Mouse (Mus musculus) hindbrain, embryonic 14.5 days (tissue): ENCODE measurements at regions not wholly inside any gene's neighbourhood (a gene's known extent, or its start where the extent isn't known, plus 50 kb on each side); places are given as distances from the start of the nearest gene placed in this dataset.

Experiments used
- ATAC-seq: fragments of 200-750 bp; cut with Nextera tagmentation; 2 replicates; pipeline ENCODE4 v1.8.0; 2017; ENCODE audit warnings: moderate number of reproducible peaks, mild to moderate bottlenecking, moderate TSS enrichment, moderate library complexity; ENCODE audit not compliant: low FRiP score
- DNase-seq: peaks from one replicate; pipeline ENCODE4 v3.0.0-alpha.2; 2015; ENCODE audit warnings: low spot score
- H3K27ac ChIP-seq: fragments of 300-500 bp; sonication (generic); 2 replicates; pipeline ENCODE4 v1.5.1; 2014; ENCODE audit warnings: mild to moderate bottlenecking, moderate library complexity
- H3K27me3 ChIP-seq: fragments of 300-500 bp; sonication (generic); 2 replicates; pipeline ENCODE4 v1.6.1; 2014; ENCODE audit warnings: mild to moderate bottlenecking, low read length, mixed read lengths; ENCODE audit not compliant: control insufficient read depth, insufficient read depth
- H3K36me3 ChIP-seq: fragments of 300-500 bp; sonication (generic); replicated peaks from 2 replicates; pipeline ENCODE4 v1.6.1; 2014; ENCODE audit not compliant: control insufficient read depth, insufficient read depth
- H3K4me1 ChIP-seq: fragments of 300-500 bp; sonication (generic); replicated peaks from 2 replicates; pipeline ENCODE4 v1.6.1; 2014; ENCODE audit warnings: antibody characterized with exemption, low read length, mixed read lengths; ENCODE audit not compliant: control insufficient read depth, insufficient read depth
- H3K4me2 ChIP-seq: fragments of 300-500 bp; sonication (generic); replicated peaks from 2 replicates; pipeline ENCODE4 v1.6.1; 2014; ENCODE audit warnings: mild to moderate bottlenecking, moderate library complexity
- H3K4me3 ChIP-seq: fragments of 300-500 bp; sonication (generic); replicated peaks from 2 replicates; pipeline ENCODE4 v1.5.1; 2014; ENCODE audit warnings: mild to moderate bottlenecking, low read length
- H3K9ac ChIP-seq: fragments of 300-500 bp; sonication (generic); 2 replicates; pipeline ENCODE4 v1.6.1; 2014
- H3K9me3 ChIP-seq: fragments of 300-500 bp; sonication (generic); 2 replicates; pipeline ENCODE4 v1.6.1; 2016; ENCODE audit warnings: low read length; ENCODE audit not compliant: control insufficient read depth
- WGBS: fragments of 180-500 bp; shearing (Covaris S2); extraction: QIAGEN DNeasy Blood & Tissue Kit; methylation state at CpG from one replicate; pipeline ENCODE4 v1.1.7; 2014; 5-methylcytosine and 5-hydroxymethylcytosine counted together

DNA sequence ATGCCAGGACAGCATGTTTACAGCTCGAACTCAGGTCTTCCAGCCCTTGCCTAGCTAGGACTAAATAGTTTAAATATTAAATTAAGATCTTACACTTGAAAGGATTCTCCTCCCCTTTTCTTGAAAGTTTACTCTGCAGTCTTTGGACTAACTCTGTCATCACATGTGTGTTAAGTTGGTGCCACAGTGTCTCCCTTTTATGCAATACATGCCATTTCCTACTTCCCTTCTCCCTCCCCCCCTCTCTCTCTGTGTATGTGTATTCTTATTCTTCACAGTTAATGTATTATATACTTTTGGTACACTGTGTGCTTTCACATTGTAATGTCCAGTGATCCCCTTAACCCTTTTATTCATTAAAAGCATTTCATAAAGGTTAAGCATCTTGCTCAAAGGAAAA is 63.9 kb upstream of the Dock10 start:
- Histone ChIP-seq H3K4me2 (no peak overlapping the region), H3K9me3 (no peaks in the 10 kb centered on the region), H3K27me3 (no peaks in the 10 kb centered on the region), H3K9ac (no peak overlapping the region), H3K4me1 (0 out of 2 replicates have a peak, but pooled peaks cover 5% of the 10 kb centered on the region), H3K4me3 (no peak overlapping the region), H3K27ac (no peak overlapping the region), H3K36me3 (no peaks in the 10 kb centered on the region)
- ATAC-seq (no peak), DNase-seq (no peak)
- WGBS, result 68% methylated on average over 1 of the region's 1 CpGs

GRCm38 (mm10) chr1:80812906-80813305 is 54.6 kb upstream of the Dock10 start:
- Histone ChIP-seq H3K27ac (no peak overlapping the region), H3K4me1 (no peaks in the 10 kb centered on the region), H3K9me3 (no peaks in the 10 kb centered on the region), H3K9ac (no peak overlapping the region), H3K36me3 (no peaks in the 10 kb centered on the region), H3K4me3 (no peak overlapping the region), H3K27me3 (no peaks in the 10 kb centered on the region), H3K4me2 (no peak overlapping the region)
- DNase-seq (no peak), ATAC-seq (no peak)
- WGBS, result 71% methylated on average over 3 of the region's 3 CpGs
